Mouse (Mus musculus): ENCODE measurements at regions not wholly inside any gene's neighbourhood (a gene's known extent, or its start where the extent isn't known, plus 50 kb on each side); places are given as distances from the start of the nearest gene placed in this dataset.
A peak's percentile ranks its signal among the peaks of the same experiment; 100 is the strongest.

DNA sequence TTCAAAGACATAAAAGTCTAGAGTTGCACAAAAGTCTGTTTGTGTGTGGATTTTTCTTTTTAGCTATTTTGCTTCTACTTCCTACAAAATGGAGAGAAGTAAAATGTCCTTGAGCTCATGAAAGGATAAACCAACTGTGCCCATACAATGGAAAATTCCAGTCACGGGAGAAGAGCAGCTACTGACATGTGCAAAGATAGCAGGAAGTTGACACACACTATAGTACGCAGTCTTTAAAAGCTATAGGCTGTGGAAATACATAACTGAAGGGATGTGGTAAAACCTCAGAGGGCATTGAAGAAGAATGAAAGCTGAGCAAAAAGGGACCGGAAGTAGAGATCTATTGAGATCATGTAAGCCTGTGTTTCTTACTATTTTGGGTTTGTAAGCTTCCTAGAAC, 735.1 kb downstream of the Kcnj2 start:
- no peaks in the 10 kb centered on the region for H3K9me3 ChIP-seq (ENCODE audit: low read length)
- no peak overlapping the region for H3K9ac ChIP-seq (replicated peaks; ENCODE audit: low read length, poor library complexity, severe bottlenecking)
- no peak overlapping the region for H3K27ac ChIP-seq (ENCODE audit: low read depth, low read length)
- WGBS = 76% methylated on average over 3 of the region's 3 CpGs
- no peak for ATAC-seq (ENCODE audit: low FRiP score)
- no peak for DNase-seq (ENCODE audit: low spot score)
- no peak overlapping the region for H3K4me2 ChIP-seq (ENCODE audit: low read depth, low read length, poor library complexity, severe bottlenecking)
- H3K4me3 ChIP-seq (ENCODE audit: low read depth, low read length) = no peak overlapping the region
- TF ChIP-seq CTCF (IDR thresholded peaks at IDR 0.05) = no peak
- no peaks in the 10 kb centered on the region for H3K4me1 ChIP-seq (ENCODE audit: insufficient read depth, low read length)
- no peaks in the 10 kb centered on the region for H3K27me3 ChIP-seq (ENCODE audit: insufficient read depth, low read length)
- H3K36me3 ChIP-seq (ENCODE audit: insufficient read depth, low read length) = no peaks in the 10 kb centered on the region

DNA sequence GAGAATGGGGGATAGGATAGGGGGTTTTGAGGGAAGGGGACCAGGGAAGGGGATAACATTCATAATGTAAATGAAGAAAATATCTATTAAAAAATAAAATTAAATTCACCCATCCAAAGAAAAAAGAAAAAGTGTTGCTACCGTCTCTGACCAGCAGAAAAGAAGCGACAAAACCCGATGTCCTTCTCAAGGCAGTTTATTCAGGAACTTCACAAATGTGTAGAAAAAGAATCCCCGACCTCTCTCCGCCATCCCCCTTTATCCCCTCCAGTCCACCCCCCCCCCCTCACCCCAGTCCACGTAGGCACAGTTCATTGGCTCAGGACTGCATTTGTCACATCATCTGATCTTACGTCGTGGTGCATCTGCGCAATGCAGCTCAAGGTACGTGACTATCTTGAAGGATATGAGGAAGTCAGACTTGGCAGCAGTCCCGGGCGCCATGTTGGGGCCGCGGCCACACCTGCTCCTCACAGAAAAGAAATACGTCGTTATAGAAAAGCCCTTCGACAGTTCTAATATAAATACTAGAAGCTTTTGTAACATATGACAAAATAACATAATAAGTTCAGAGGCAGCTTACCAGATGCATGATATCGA, 750.3 kb downstream of the Kcnj2 start:
- H3K27ac ChIP-seq (ENCODE audit: low read depth, low read length) = no peak overlapping the region
- no peak for ATAC-seq (ENCODE audit: low FRiP score)
- H3K9ac ChIP-seq (replicated peaks; ENCODE audit: low read length, poor library complexity, severe bottlenecking) = no peak overlapping the region
- no peak for TF ChIP-seq CTCF (IDR thresholded peaks at IDR 0.05)
- no peak overlapping the region for H3K4me2 ChIP-seq (ENCODE audit: low read depth, low read length, poor library complexity, severe bottlenecking)
- no peaks in the 10 kb centered on the region for H3K9me3 ChIP-seq (ENCODE audit: low read length)
- no peaks in the 10 kb centered on the region for H3K36me3 ChIP-seq (ENCODE audit: insufficient read depth, low read length)
- no peak overlapping the region for H3K4me3 ChIP-seq (ENCODE audit: low read depth, low read length)
- DNase-seq (ENCODE audit: low spot score) = no peak
- WGBS = 93% methylated on average over 18 of the region's 18 CpGs
- H3K27me3 ChIP-seq (ENCODE audit: insufficient read depth, low read length) = no peaks in the 10 kb centered on the region
- 0 out of 2 replicates have a peak, but pooled peaks cover 3% of the 10 kb centered on the region for H3K4me1 ChIP-seq (ENCODE audit: insufficient read depth, low read length)

DNA sequence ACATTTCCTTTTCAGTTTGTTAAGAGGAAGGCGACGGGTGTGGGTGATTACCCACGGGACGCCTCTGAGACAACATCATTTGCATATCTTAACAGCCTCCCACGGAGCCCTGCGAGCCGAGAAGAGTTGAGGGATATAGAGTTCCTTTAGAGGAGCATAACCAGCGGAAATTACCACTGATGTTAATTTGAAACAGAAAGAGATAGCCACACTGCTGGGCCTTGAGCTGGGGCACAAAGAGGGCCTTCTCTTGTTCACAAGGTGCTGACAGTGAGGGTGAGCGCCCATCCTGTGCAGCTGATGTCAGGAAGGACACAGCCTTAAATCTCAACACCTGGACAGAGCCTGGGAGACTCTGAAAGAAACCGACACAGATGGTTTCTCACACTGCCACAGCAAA, 752.2 kb downstream of the Kcnj2 start:
- WGBS = 5% methylated on average over 10 of the region's 10 CpGs
- no peak for TF ChIP-seq CTCF (IDR thresholded peaks at IDR 0.05)
- no peaks in the 10 kb centered on the region for H3K36me3 ChIP-seq (ENCODE audit: insufficient read depth, low read length)
- peak; percentile 59 for DNase-seq (ENCODE audit: low spot score)
- peak overlapping the region; percentile 19 for H3K4me2 ChIP-seq (ENCODE audit: low read depth, low read length, poor library complexity, severe bottlenecking)
- no peak for ATAC-seq (ENCODE audit: low FRiP score)
- H3K4me3 ChIP-seq (ENCODE audit: low read depth, low read length) = no peak overlapping the region
- 0 out of 2 replicates have a peak, but pooled peaks cover 3% of the 10 kb centered on the region for H3K4me1 ChIP-seq (ENCODE audit: insufficient read depth, low read length)
- H3K27me3 ChIP-seq (ENCODE audit: insufficient read depth, low read length) = no peaks in the 10 kb centered on the region
- no peaks in the 10 kb centered on the region for H3K9me3 ChIP-seq (ENCODE audit: low read length)
- no peak overlapping the region for H3K9ac ChIP-seq (replicated peaks; ENCODE audit: low read length, poor library complexity, severe bottlenecking)
- no peak overlapping the region for H3K27ac ChIP-seq (ENCODE audit: low read depth, low read length)

DNA sequence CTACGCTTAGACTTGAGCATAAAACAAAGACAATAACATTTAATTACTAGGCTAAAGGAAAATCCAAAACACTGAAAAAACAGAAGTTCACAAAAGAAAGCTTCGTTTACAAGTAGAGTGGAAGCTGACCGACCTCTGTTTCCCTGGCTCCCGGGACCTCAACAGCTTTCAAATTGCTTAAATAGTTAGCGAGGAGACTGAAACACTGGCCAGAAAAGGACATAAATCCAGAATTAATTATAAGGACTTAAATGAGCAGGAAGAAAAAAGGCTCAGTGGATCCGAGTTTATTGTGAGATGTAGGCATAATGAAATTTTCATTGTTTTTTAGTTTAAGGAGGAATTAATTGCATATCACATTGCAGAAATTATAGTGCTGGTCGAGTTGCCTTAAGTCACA, 754.4 kb downstream of the Kcnj2 start:
- Histone ChIP-seq H3K4me1 (ENCODE audit: insufficient read depth, low read length) (0 out of 2 replicates have a peak, but pooled peaks cover 3% of the 10 kb centered on the region), H3K9me3 (ENCODE audit: low read length) (no peaks in the 10 kb centered on the region), H3K27ac (ENCODE audit: low read depth, low read length) (no peak overlapping the region), H3K9ac (replicated peaks; ENCODE audit: low read length, poor library complexity, severe bottlenecking) (no peak overlapping the region), H3K4me2 (ENCODE audit: low read depth, low read length, poor library complexity, severe bottlenecking) (no peak overlapping the region), H3K36me3 (ENCODE audit: insufficient read depth, low read length) (no peaks in the 10 kb centered on the region), H3K27me3 (ENCODE audit: insufficient read depth, low read length) (no peaks in the 10 kb centered on the region), H3K4me3 (ENCODE audit: low read depth, low read length) (no peak overlapping the region)
- DNase-seq (ENCODE audit: low spot score) (no peak), ATAC-seq (ENCODE audit: low FRiP score) (no peak)
- 49% methylated on average over 7 of the region's 7 CpGs for WGBS
- TF ChIP-seq CTCF (IDR thresholded peaks at IDR 0.05) = no peak

DNA sequence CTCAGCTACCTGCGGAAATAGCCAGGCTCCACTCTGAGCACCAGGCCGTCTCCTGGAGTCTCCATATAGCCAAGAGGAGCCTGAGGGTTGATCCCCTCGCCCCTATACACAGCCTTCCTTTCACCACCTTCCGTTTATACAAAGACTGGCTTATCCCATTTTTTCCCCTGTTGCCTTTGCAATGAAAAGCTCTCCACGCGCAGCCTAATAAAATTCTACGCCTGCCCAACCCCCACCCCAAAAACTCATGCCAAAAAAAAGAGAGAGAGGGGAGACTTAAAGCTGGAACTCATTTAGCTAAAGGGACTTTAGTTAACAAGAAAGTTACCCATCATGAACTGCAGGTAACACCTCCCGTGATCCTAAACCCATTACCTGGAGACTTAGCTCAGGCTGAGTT, 762.5 kb downstream of the Kcnj2 start:
- ATAC-seq (ENCODE audit: low FRiP score) (no peak), DNase-seq (ENCODE audit: low spot score) (no peak)
- H3K4me3 ChIP-seq (ENCODE audit: low read depth, low read length) = no peak overlapping the region
- H3K36me3 ChIP-seq (ENCODE audit: insufficient read depth, low read length) = no peaks in the 10 kb centered on the region
- 43% methylated on average over 8 of the region's 8 CpGs for WGBS
- no peak overlapping the region for H3K27ac ChIP-seq (ENCODE audit: low read depth, low read length)
- H3K4me1 ChIP-seq (ENCODE audit: insufficient read depth, low read length) = no peaks in the 10 kb centered on the region
- no peaks in the 10 kb centered on the region for H3K27me3 ChIP-seq (ENCODE audit: insufficient read depth, low read length)
- H3K9me3 ChIP-seq (ENCODE audit: low read length) = no peaks in the 10 kb centered on the region
- no peak overlapping the region for H3K9ac ChIP-seq (replicated peaks; ENCODE audit: low read length, poor library complexity, severe bottlenecking)
- no peak overlapping the region for H3K4me2 ChIP-seq (ENCODE audit: low read depth, low read length, poor library complexity, severe bottlenecking)
- TF ChIP-seq CTCF (IDR thresholded peaks at IDR 0.05) = no peak

DNA sequence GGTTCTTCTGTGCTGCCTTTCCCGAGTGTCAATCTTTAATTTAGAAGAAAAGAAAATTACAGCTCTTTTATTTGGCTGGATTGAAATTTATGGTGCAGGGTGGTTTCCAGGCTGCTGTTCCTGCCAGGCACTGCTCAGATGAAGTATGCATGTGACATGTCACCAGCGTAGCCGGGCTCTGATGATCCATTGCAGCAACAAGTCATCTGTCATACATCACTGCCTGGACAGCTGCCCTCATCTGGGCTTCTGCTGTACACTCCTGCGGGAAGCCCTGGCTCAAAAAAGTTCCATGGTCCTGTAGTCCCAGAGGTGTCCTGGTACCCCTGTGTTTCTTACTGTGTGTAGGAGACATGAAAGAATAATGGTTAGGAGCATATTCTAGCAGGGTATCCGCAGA, 773.0 kb downstream of the Kcnj2 start:
- TF ChIP-seq CTCF (IDR thresholded peaks at IDR 0.05) = no peak
- no peak overlapping the region for H3K4me3 ChIP-seq (ENCODE audit: low read depth, low read length)
- ATAC-seq (ENCODE audit: low FRiP score) = no peak
- no peaks in the 10 kb centered on the region for H3K4me1 ChIP-seq (ENCODE audit: insufficient read depth, low read length)
- no peak overlapping the region for H3K4me2 ChIP-seq (ENCODE audit: low read depth, low read length, poor library complexity, severe bottlenecking)
- DNase-seq (ENCODE audit: low spot score) = no peak
- no peak overlapping the region for H3K27ac ChIP-seq (ENCODE audit: low read depth, low read length)
- H3K27me3 ChIP-seq (ENCODE audit: insufficient read depth, low read length) = no peaks in the 10 kb centered on the region
- H3K9me3 ChIP-seq (ENCODE audit: low read length) = no peaks in the 10 kb centered on the region
- H3K36me3 ChIP-seq (ENCODE audit: insufficient read depth, low read length) = no peaks in the 10 kb centered on the region
- no peak overlapping the region for H3K9ac ChIP-seq (replicated peaks; ENCODE audit: low read length, poor library complexity, severe bottlenecking)
- WGBS = 83% methylated on average over 5 of the region's 5 CpGs

Measured in midbrain, postnatal 0 days (tissue).